ENCODE assay signal across 8 mouse cellular contexts in the genomic region with DNA sequence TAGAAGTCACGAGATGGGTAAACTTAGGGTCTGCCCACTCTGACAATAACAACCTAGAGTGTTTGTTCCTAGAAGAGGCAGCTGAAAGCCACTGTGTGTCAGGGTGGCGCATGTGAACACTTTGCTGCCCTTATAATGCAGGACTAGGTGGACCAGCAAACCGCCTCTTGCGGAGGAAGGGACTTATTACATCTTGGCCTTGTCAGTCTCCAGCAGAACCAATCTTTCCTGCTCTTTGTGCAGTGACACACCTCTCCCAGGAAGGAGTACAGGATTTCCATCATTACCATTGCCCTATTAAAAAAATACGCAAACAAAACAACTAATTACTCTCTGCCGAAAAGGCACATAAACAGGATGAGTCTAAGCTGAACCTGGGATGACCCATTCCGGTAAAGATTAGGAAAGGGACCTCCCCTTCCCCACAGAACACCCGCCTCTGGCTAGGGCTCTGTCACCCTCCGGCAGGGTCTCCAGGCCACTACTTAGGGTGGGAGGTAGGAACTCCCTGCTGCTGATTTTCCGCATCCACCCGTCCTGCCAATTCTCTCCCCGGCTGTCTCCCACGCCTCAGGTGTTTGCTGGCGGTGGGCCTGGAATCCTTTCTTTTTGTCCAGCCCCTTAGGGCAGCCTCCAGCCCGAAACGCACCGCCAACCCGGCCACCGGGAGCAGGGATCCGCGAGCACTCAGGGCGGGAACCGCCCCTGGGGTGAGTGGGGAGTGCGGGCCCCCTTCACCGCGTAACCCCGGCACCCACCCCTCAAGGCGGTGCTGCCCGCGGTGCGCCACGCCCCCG. TPM values are rescaled to one million over a fixed set of nuclear protein-coding genes. Genes with fewer than 3 reads are reported as not detected.
DNase-seq lines count a peak whose midpoint lies in the region; ATAC-seq lines count a peak whose summit lies in the region.

No protein-coding gene starts in this region.

- H3K4me1 ChIP-seq in embryonic facial prominence, embryonic 15.5 days, result peaks cover 18% of the 10 kb centered on the region
- peaks cover 16% of the 10 kb centered on the region for H3K4me1 ChIP-seq in limb, embryonic 13.5 days
- peaks cover 15% of the 10 kb centered on the region for H3K4me1 ChIP-seq in midbrain, embryonic 16.5 days (ENCODE audit: control insufficient read depth, insufficient read depth, low read length)

- no peaks in the 10 kb centered on the region for H3K36me3 ChIP-seq in embryonic facial prominence, embryonic 15.5 days
- H3K36me3 ChIP-seq in limb, embryonic 13.5 days, result no peaks in the 10 kb centered on the region
- H3K36me3 ChIP-seq in midbrain, embryonic 16.5 days (ENCODE audit: control insufficient read depth, insufficient read depth, low read length), result no peaks in the 10 kb centered on the region

- H3K4me2 ChIP-seq in embryonic facial prominence, embryonic 15.5 days (replicated peaks), result peak overlapping the region; percentile 88
- peak overlapping the region; percentile 93 for H3K4me2 ChIP-seq in limb, embryonic 13.5 days (replicated peaks)
- H3K4me2 ChIP-seq in midbrain, embryonic 16.5 days (ENCODE audit: low read length), result peak overlapping the region; percentile 95

- peak overlapping the region; percentile 84 for H3K27ac ChIP-seq in embryonic facial prominence, embryonic 15.5 days (replicated peaks)
- peak overlapping the region; percentile 44; the same call in 1 of the 2 replicates for H3K27ac ChIP-seq in limb, embryonic 13.5 days
- peak overlapping the region; percentile 74 for H3K27ac ChIP-seq in midbrain, embryonic 16.5 days (ENCODE audit: low read length)

- peak overlapping the region; percentile 80 for H3K4me3 ChIP-seq in embryonic facial prominence, embryonic 15.5 days (replicated peaks)
- peak overlapping the region; percentile 75 for H3K4me3 ChIP-seq in limb, embryonic 13.5 days
- peak overlapping the region; percentile 79 for H3K4me3 ChIP-seq in midbrain, embryonic 16.5 days (ENCODE audit: low read depth, low read length)

- peak overlapping the region; percentile 70 for H3K9ac ChIP-seq in embryonic facial prominence, embryonic 15.5 days
- H3K9ac ChIP-seq in limb, embryonic 13.5 days, result peak overlapping the region; percentile 82
- peak overlapping the region; percentile 70 for H3K9ac ChIP-seq in midbrain, embryonic 16.5 days (ENCODE audit: low read depth, low read length)

- peak; percentile 44 for ATAC-seq in embryonic facial prominence, embryonic 15.5 days (ENCODE audit: insufficient number of reproducible peaks, low FRiP score, low TSS enrichment, low read depth)
- peak; percentile 15 to 35; a peak in 2 of 4 replicates for ATAC-seq in hematopoietic stem cell, adult 5-6 weeks (replicated peaks in 1 of 2; ENCODE audit: insufficient read depth in 1 of 2, low FRiP score in 2 of 2, low TSS enrichment in 1 of 2, low read depth in 1 of 2, poor library complexity in 2 of 2, severe bottlenecking in 2 of 2)
- peak; percentile 37; the same call in 1 of the 2 replicates for ATAC-seq in limb, embryonic 13.5 days (ENCODE audit: low FRiP score, low read depth)
- peak; percentile 72 for ATAC-seq in midbrain, embryonic 16.5 days

- H3K27me3 ChIP-seq in embryonic facial prominence, embryonic 15.5 days, result no peaks in the 10 kb centered on the region
- peaks cover 65% of the 10 kb centered on the region for H3K27me3 ChIP-seq in limb, embryonic 13.5 days
- H3K27me3 ChIP-seq in midbrain, embryonic 16.5 days (ENCODE audit: control insufficient read depth, insufficient read depth, low read depth, low read length), result peaks cover 6% of the 10 kb centered on the region

- peak; percentile 25 for DNase-seq in right cerebral cortex, postnatal 4 days
- no peak for DNase-seq in right cerebral cortex, postnatal 25 days
- DNase-seq in B cell, adult 2 months, result no peak
- DNase-seq in cerebellum, adult 18-20 months, result no peak

- no peaks in the 10 kb centered on the region for H3K9me3 ChIP-seq in embryonic facial prominence, embryonic 15.5 days (replicated peaks)
- no peaks in the 10 kb centered on the region for H3K9me3 ChIP-seq in limb, embryonic 13.5 days
- no peaks in the 10 kb centered on the region for H3K9me3 ChIP-seq in midbrain, embryonic 16.5 days (replicated peaks; ENCODE audit: control insufficient read depth, low read length, poor library complexity, severe bottlenecking)

- WGBS in embryonic facial prominence, embryonic 15.5 days, result 6% methylated on average over 32 of the region's 33 CpGs
- 4% methylated on average over 33 of the region's 33 CpGs for WGBS in limb, embryonic 13.5 days
- WGBS in midbrain, embryonic 16.5 days, result 3% methylated on average over 29 of the region's 33 CpGs

RNA-seq across cellular contexts. Expression of gene Prkch, which starts 0.6 kb away (rescaled TPM):
- 20.0 and 21.0 TPM in 2 replicates for polyA plus RNA-seq in embryonic facial prominence, embryonic 15.5 days (2015; fragmentation: Nextera tagmentation; extraction: Ambion mirVana)
- 36.1 and 42.8 TPM in 2 replicates for total RNA-seq in hematopoietic stem cell, adult 5-6 weeks (2017)
- 8.4 and 9.0 TPM in 2 replicates for polyA plus RNA-seq in limb, embryonic 13.5 days (2015; fragmentation: Nextera tagmentation; extraction: Ambion mirVana)
- 10.4 and 13.4 TPM in 2 replicates for polyA plus RNA-seq in midbrain, embryonic 16.5 days (2015; fragmentation: Nextera tagmentation; extraction: Ambion mirVana)

RNA-seq across cellular contexts. Expression of gene Tmem30b, which starts 37.8 kb away (rescaled TPM):
- 14.8 and 17.5 TPM in 2 replicates for polyA plus RNA-seq in embryonic facial prominence, embryonic 15.5 days (2015; fragmentation: Nextera tagmentation; extraction: Ambion mirVana)
- total RNA-seq in hematopoietic stem cell, adult 5-6 weeks (2017), result not detected in 2 replicates
- polyA plus RNA-seq in limb, embryonic 13.5 days (2015; fragmentation: Nextera tagmentation; extraction: Ambion mirVana), result 18.2 and 19.2 TPM in 2 replicates
- polyA plus RNA-seq in midbrain, embryonic 16.5 days (2015; fragmentation: Nextera tagmentation; extraction: Ambion mirVana), result 0.18 and 0.37 TPM in 2 replicates

Comparison
In these comparisons a context has a peak if more than half of its experiments do, and no peak if none do; other contexts are left out.
1. RNA of gene Tmem30b, which starts 37.8 kb away (polyA plus RNA-seq): 18.2 to 19.2 TPM in limb, embryonic 13.5 days and 14.8 to 17.5 TPM in embryonic facial prominence, embryonic 15.5 days; 0.18 to 0.37 TPM in midbrain, embryonic 16.5 days; every median in the first group is over 10 times any median in the second.
2. Peak in every context shown above with its lines, with median percentiles within 50 percentile points of each other: ATAC-seq, H3K27ac ChIP-seq, H3K4me2 ChIP-seq, H3K4me3 ChIP-seq and H3K9ac ChIP-seq.